Mouse (Mus musculus) neural tube, embryonic 15.5 days (tissue): ENCODE data around the gene Abcf1. TPM values are rescaled to one million over a fixed set of nuclear protein-coding genes. Genes with fewer than 3 reads are reported as not detected.

Experiments
- microRNA counts: library from miRNA; unstranded; fragments of <30 nt; microRNA quantifications from one replicate; lab custom pipeline; 2016
- microRNA-seq: library from miRNA; unstranded; fragments of <30 nt; microRNA quantifications from one replicate; pipeline ENCODE4, GENCODE M21; 2017
- polyA plus RNA-seq: library from polyadenylated mRNA; unstranded; fragments of >200 nt; fragmentation: Nextera tagmentation; extraction: Ambion mirVana; gene quantifications from 2 replicates; pipeline ENCODE4 v1.2.1, GENCODE M21; 2015

Abcf1 gene
- polyA plus RNA-seq, 1 experiment from 2014 or later, result 78.4 TPM

MicroRNAs within 50 kb of the gene (microRNA counts, 519-probe panel; counts per million panel counts)
- microRNA mmu-miR-1894-3p (lab: Ali Mortazavi, UCI), result not detected
- microRNA mmu-miR-1894-5p (lab: Ali Mortazavi, UCI), result 1,367 counts per million, percentile 11 among the panel's probes with 10 or more counts
- 1,819 counts per million, percentile 32 among the panel's probes with 10 or more counts for microRNA mmu-miR-877 (lab: Ali Mortazavi, UCI)

Small RNAs within 50 kb of the gene (microRNA-seq; reads per million reads assigned to microRNA genes)
- gene Mir1894 (not detected), gene Mir877 (57.6 reads per million, percentile 45 among the genes with 10 or more reads in this experiment)

Other genes with a start within 250 kb of the Abcf1 start
- 14.9 and 15.5 TPM in 2 replicates for gene Ier3, start 148.1 kb downstream of the Abcf1 start, polyA plus RNA-seq
- gene Flot1, start 146.5 kb downstream of the Abcf1 start, polyA plus RNA-seq, result 131 and 141 TPM in 2 replicates
- 1,339 and 1,471 TPM in 2 replicates for gene Tubb5, start 131.5 kb downstream of the Abcf1 start, polyA plus RNA-seq
- 7.9 and 9.7 TPM in 2 replicates for gene Mdc1, start 128.2 kb downstream of the Abcf1 start, polyA plus RNA-seq
- 17.6 and 26.7 TPM in 2 replicates for gene Nrm, start 108.4 kb downstream of the Abcf1 start, polyA plus RNA-seq
- gene Ppp1r18, start 104.2 kb downstream of the Abcf1 start, polyA plus RNA-seq, result 19.3 and 25.1 TPM in 2 replicates
- gene Dhx16, start 89.9 kb downstream of the Abcf1 start, polyA plus RNA-seq, result 26.8 and 30.5 TPM in 2 replicates
- 59.2 and 75.2 TPM in 2 replicates for gene 2310061I04Rik, start 72.3 kb downstream of the Abcf1 start, polyA plus RNA-seq
- gene Atat1, start 59.7 kb downstream of the Abcf1 start, polyA plus RNA-seq, result 259 and 319 TPM in 2 replicates
- 67.1 and 73.6 TPM in 2 replicates for gene Mrps18b, start 53.4 kb downstream of the Abcf1 start, polyA plus RNA-seq
- 36.7 and 40.8 TPM in 2 replicates for gene Ppp1r10, start 53.3 kb downstream of the Abcf1 start, polyA plus RNA-seq
- gene Gnl1, start 10.1 kb upstream of the Abcf1 start, polyA plus RNA-seq, result 67.4 and 73.0 TPM in 2 replicates
- 78.5 and 87.9 TPM in 2 replicates for gene Prr3, start 10.5 kb upstream of the Abcf1 start, polyA plus RNA-seq
- gene H2-T24, start 50.8 kb upstream of the Abcf1 start, polyA plus RNA-seq, result 8.6 and 10.0 TPM in 2 replicates
- gene H2-T23, start 63.1 kb upstream of the Abcf1 start, polyA plus RNA-seq, result 5.3 and 13.9 TPM in 2 replicates
- gene H2-T22, start 73.0 kb upstream of the Abcf1 start, polyA plus RNA-seq, result 7.3 and 12.5 TPM in 2 replicates
- gene Gm6034, start 73.2 kb upstream of the Abcf1 start, polyA plus RNA-seq, result not detected in 2 replicates
- gene Gm11127, start 88.6 kb upstream of the Abcf1 start, polyA plus RNA-seq, result 0.22 TPM in 1 of 2 replicates, not detected in the other
- not detected in 2 replicates for gene Gm19684, start 151.9 kb upstream of the Abcf1 start, polyA plus RNA-seq
- not detected in 2 replicates for gene Gm7030, start 159.7 kb upstream of the Abcf1 start, polyA plus RNA-seq
- gene Gm8909, start 198.8 kb upstream of the Abcf1 start, polyA plus RNA-seq, result not detected in 2 replicates
- 0.57 TPM in 1 of 2 replicates, not detected in the other for gene H2-T3, start 220.5 kb upstream of the Abcf1 start, polyA plus RNA-seq